Mouse (Mus musculus) embryonic facial prominence, embryonic 11.5 days (tissue): ENCODE data around the gene Eftud2. TPM values are rescaled to one million over a fixed set of nuclear protein-coding genes. Genes with fewer than 3 reads are reported as not detected.

ENCODE experiments used
- ATAC-seq: fragments of 200-750 bp; cut with Nextera tagmentation; replicated peaks from 2 replicates; pipeline ENCODE4 v1.8.0; 2017; ENCODE audit warnings: low read depth; ENCODE audit not compliant: insufficient number of reproducible peaks, low FRiP score, low TSS enrichment
- DNase-seq: peaks from one replicate; pipeline ENCODE4 v3.0.0-alpha.2; 2015; ENCODE audit warnings: low spot score
- H3K27ac ChIP-seq: fragments of 300-500 bp; sonication (generic); replicated peaks from 2 replicates; pipeline ENCODE4 v1.5.1; 2014; ENCODE audit warnings: mild to moderate bottlenecking, low read depth, low read length, control low read depth
- H3K27me3 ChIP-seq: fragments of 300-500 bp; sonication (generic); 2 replicates; pipeline ENCODE4 v1.6.1; 2014; ENCODE audit warnings: mild to moderate bottlenecking, low read length, moderate library complexity, mixed read lengths; ENCODE audit not compliant: control insufficient read depth, insufficient read depth
- H3K36me3 ChIP-seq: fragments of 300-500 bp; sonication (generic); replicated peaks from 2 replicates; pipeline ENCODE4 v1.6.1; 2014; ENCODE audit warnings: low read depth, mild to moderate bottlenecking, low read length, moderate library complexity, mixed read lengths; ENCODE audit not compliant: control insufficient read depth, insufficient read depth
- H3K4me1 ChIP-seq: fragments of 300-500 bp; sonication (generic); 2 replicates; pipeline ENCODE4 v1.6.1; 2014; ENCODE audit warnings: low read length, mixed read lengths; ENCODE audit not compliant: control insufficient read depth, insufficient read depth
- H3K4me2 ChIP-seq: fragments of 300-500 bp; sonication (generic); 2 replicates; pipeline ENCODE4 v1.6.1; 2014; ENCODE audit warnings: low read depth, mild to moderate bottlenecking, control low read depth, low read length, moderate library complexity
- H3K4me3 ChIP-seq: fragments of 300-500 bp; sonication (generic); 2 replicates; pipeline ENCODE4 v1.5.1; 2014; ENCODE audit warnings: low read depth, low read length, control low read depth
- H3K9ac ChIP-seq: fragments of 300-500 bp; sonication (generic); replicated peaks from 2 replicates; pipeline ENCODE4 v1.6.1; 2014; ENCODE audit warnings: mild to moderate bottlenecking, control low read depth, low read length
- H3K9me3 ChIP-seq: fragments of 300-500 bp; sonication (generic); replicated peaks from 2 replicates; pipeline ENCODE4 v1.6.1; 2016; ENCODE audit warnings: mild to moderate bottlenecking, low read length, inconsistent platforms, mixed read lengths; ENCODE audit not compliant: control insufficient read depth
- WGBS: fragments of 180-500 bp; shearing (Covaris S2); extraction: QIAGEN DNeasy Blood & Tissue Kit; methylation state at CpG from one replicate; pipeline ENCODE4 v1.1.7; 2014; 5-methylcytosine and 5-hydroxymethylcytosine counted together
- polyA plus RNA-seq: library from polyadenylated mRNA; unstranded; fragments of >200 nt; fragmentation: Nextera tagmentation; extraction: Ambion mirVana; gene quantifications from 2 replicates; pipeline ENCODE4 v1.2.1, GENCODE M21; 2014

The Eftud2 gene
- polyA plus RNA-seq, 1 experiment from 2014 or later = 257 TPM

DNA sequence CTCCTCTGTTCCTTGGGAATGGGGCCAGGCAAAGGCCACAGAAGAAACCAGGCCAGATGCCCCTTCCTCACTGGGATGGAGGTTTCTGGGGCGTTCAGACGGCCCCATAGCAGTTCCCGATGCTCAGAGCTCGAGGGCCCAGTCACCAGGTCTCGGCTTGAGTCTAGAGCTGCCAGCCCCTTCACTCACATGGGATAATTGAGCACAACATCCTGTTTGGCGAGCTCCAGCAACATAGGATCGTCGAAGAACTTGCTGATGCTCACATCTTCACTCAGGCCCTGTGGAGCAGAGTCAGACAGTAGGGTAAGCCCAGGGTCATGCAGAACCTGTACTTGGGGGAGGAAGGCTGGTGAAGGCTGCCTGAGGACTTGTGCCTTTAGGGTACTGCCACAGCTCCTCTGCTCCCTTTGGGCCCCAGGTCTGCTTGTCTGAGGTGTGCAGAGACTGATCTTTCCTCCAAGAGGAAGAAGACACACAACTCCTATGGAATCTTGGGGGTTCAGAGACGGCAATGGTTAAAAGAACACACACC lies 42.1 kb downstream of the Eftud2 start:
- no peak overlapping the region for H3K9ac ChIP-seq
- H3K9me3 ChIP-seq = no peaks in the 10 kb centered on the region
- H3K27me3 ChIP-seq = no peaks in the 10 kb centered on the region
- H3K36me3 ChIP-seq = peaks cover 18% of the 10 kb centered on the region
- H3K27ac ChIP-seq = no peak overlapping the region
- DNase-seq = no peak
- H3K4me2 ChIP-seq = no peak overlapping the region
- 79% methylated on average over 9 of the region's 9 CpGs for WGBS
- H3K4me1 ChIP-seq = no peaks in the 10 kb centered on the region
- H3K4me3 ChIP-seq = no peak overlapping the region
- ATAC-seq = no peak

DNA sequence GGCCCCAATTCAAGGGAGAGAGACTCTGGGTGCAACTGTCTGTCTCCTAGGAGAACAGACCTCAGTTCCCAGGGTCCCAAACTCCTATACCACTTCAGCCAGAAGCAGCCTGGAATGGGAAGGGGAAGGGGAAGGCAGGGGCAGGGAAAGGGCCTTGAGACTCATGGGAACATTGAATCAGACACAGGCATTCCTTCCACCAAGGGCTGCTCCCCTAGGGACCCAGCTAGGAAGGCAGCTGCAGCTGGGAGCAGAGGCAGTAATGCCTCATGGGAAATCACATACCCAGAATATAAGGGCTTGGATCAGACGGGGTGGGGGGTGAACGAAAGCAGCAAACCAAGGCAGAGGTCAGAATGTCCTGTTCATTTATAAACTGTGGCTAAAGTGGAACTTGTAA lies 42.7 kb downstream of the Eftud2 start:
- WGBS = 88% methylated on average over 2 of the region's 2 CpGs
- Histone ChIP-seq H3K36me3 (peaks cover 17% of the 10 kb centered on the region), H3K4me2 (no peak overlapping the region), H3K27me3 (no peaks in the 10 kb centered on the region), H3K4me3 (no peak overlapping the region), H3K9ac (no peak overlapping the region), H3K27ac (no peak overlapping the region), H3K4me1 (no peaks in the 10 kb centered on the region), H3K9me3 (no peaks in the 10 kb centered on the region)
- ATAC-seq = no peak
- no peak for DNase-seq

GRCm38 (mm10) chr11:102837385-102837784 lies 43.4 kb downstream of the Eftud2 start:
- 94% methylated on average over 1 of the region's 1 CpGs for WGBS
- DNase-seq = no peak
- no peaks in the 10 kb centered on the region for H3K4me1 ChIP-seq
- no peak for ATAC-seq
- no peaks in the 10 kb centered on the region for H3K9me3 ChIP-seq
- H3K9ac ChIP-seq = no peak overlapping the region
- H3K27ac ChIP-seq = no peak overlapping the region
- H3K4me2 ChIP-seq = no peak overlapping the region
- H3K4me3 ChIP-seq = no peak overlapping the region
- H3K27me3 ChIP-seq = no peaks in the 10 kb centered on the region
- H3K36me3 ChIP-seq = peaks cover 12% of the 10 kb centered on the region

- Histone ChIP-seq H3K9me3 (no peaks in the 10 kb centered on the region), H3K36me3 (peaks cover 9% of the 10 kb centered on the region), H3K4me1 (no peaks in the 10 kb centered on the region), H3K27me3 (no peaks in the 10 kb centered on the region), H3K4me2 (no peak overlapping the region), H3K9ac (no peak overlapping the region), H3K27ac (no peak overlapping the region), H3K4me3 (no peak overlapping the region)
- ATAC-seq (no peak), DNase-seq (no peak)
- 89% methylated on average over 9 of the region's 9 CpGs for WGBS
These were observed 44.6 kb downstream of the Eftud2 start for GRCm38 (mm10) chr11:102836146-102836545.

- H3K4me3 ChIP-seq = no peak within 1 kb of the TSS
- no peak within 1 kb of the TSS for H3K27ac ChIP-seq
- H3K4me1 ChIP-seq = no peaks in the 10 kb centered on the region
- WGBS = 86% methylated on average over 4 of the region's 4 CpGs
- H3K9me3 ChIP-seq = no peaks in the 10 kb centered on the region
- no peaks in the 10 kb centered on the region for H3K27me3 ChIP-seq
- no peak within 1 kb of the TSS for H3K9ac ChIP-seq
- no peak for ATAC-seq
- H3K4me2 ChIP-seq = no peak within 1 kb of the TSS
- DNase-seq = no peak
- peaks cover 9% of the 10 kb centered on the region for H3K36me3 ChIP-seq
These were observed 45.2 kb downstream of the Eftud2 start, which contains the start of gene Higd1b for GRCm38 (mm10) chr11:102835549-102835948. Gene Higd1b (plus strand): TSS chr11:102835849.

DNA sequence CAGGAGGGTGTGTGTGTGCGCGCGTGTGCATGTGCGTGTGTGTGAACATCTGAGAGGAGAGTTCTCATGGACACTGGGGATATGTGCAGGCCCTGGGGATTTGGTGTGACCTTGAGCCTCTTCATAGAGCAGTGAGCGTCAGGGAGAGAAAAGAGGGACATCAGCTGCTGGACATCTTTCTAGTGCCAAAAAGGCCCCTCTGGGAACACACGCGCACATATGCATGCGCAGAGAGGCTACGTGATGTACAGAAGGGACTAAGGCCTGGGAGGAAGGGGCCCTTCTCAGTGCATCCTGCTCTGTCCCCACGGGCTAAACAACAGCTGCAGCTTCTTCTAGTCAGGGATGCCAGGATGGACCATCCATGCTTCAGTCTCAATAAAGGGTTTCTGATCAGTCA lies 46.6 kb downstream of the Eftud2 start:
- Histone ChIP-seq H3K27me3 (no peaks in the 10 kb centered on the region), H3K36me3 (peaks cover 9% of the 10 kb centered on the region), H3K27ac (no peak overlapping the region), H3K4me2 (no peak overlapping the region), H3K4me3 (no peak overlapping the region), H3K9ac (no peak overlapping the region), H3K4me1 (no peaks in the 10 kb centered on the region), H3K9me3 (no peaks in the 10 kb centered on the region)
- WGBS = 76% methylated on average over 10 of the region's 10 CpGs
- ATAC-seq (no peak), DNase-seq (no peak)

- Histone ChIP-seq H3K4me3 (no peak overlapping the region), H3K9me3 (no peaks in the 10 kb centered on the region), H3K27me3 (no peaks in the 10 kb centered on the region), H3K4me1 (no peaks in the 10 kb centered on the region), H3K27ac (no peak overlapping the region), H3K4me2 (no peak overlapping the region), H3K9ac (no peak overlapping the region), H3K36me3 (peaks cover 5% of the 10 kb centered on the region; the same call in 1 of the 2 replicates)
- WGBS = 69% methylated on average over 18 of the region's 18 CpGs
- ATAC-seq (no peak), DNase-seq (no peak)
These were observed 48.0 kb downstream of the Eftud2 start for GRCm38 (mm10) chr11:102832700-102833297.

DNA sequence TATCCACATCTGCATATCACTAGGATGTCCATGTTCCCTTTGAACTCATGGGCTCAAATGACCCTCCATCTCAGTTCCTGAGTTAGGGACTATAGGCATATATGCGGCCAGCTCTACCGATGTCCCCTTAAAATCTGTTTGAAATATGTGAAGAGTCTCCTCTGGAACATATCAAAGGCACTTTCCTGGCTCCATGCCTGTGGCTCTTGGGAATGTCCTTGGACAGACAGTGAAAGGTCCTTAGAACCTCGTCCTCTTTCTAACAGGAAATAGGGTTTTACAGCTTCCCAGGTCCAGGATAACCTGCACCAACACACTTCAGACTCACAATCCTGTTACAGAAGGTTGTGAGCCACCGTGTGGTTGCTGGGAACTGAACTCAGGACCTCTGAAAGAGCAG lies 50.5 kb downstream of the Eftud2 start:
- Histone ChIP-seq H3K9ac (no peak overlapping the region), H3K27me3 (no peaks in the 10 kb centered on the region), H3K4me3 (no peak overlapping the region), H3K9me3 (no peaks in the 10 kb centered on the region), H3K4me1 (no peaks in the 10 kb centered on the region), H3K27ac (no peak overlapping the region), H3K36me3 (no peaks in the 10 kb centered on the region), H3K4me2 (no peak overlapping the region)
- 80% methylated on average over 4 of the region's 4 CpGs for WGBS
- no peak for ATAC-seq
- DNase-seq = no peak
